Mouse (Mus musculus) lung, embryonic 15.5 days (tissue): ENCODE data around the gene Zfp219. TPM values are rescaled to one million over a fixed set of nuclear protein-coding genes. Genes with fewer than 3 reads are reported as not detected.

Experiments
- ATAC-seq: fragments of 200-750 bp; cut with Nextera tagmentation; 2 replicates; pipeline ENCODE4 v1.8.0; 2017; ENCODE audit warnings: moderate number of reproducible peaks, borderline replicate concordance; ENCODE audit not compliant: low FRiP score, low TSS enrichment; ENCODE audit errors: extremely low read depth
- H3K27ac ChIP-seq: fragments of 300-500 bp; sonication (generic); 2 replicates; pipeline ENCODE4 v1.5.1; 2015; ENCODE audit warnings: moderate library complexity, mild to moderate bottlenecking, inconsistent platforms
- H3K27me3 ChIP-seq: fragments of 300-500 bp; sonication (generic); 2 replicates; pipeline ENCODE4 v1.6.1; 2015; ENCODE audit warnings: inconsistent platforms
- H3K36me3 ChIP-seq: fragments of 300-500 bp; sonication (generic); 2 replicates; pipeline ENCODE4 v1.6.1; 2015; ENCODE audit warnings: inconsistent platforms
- H3K4me1 ChIP-seq: fragments of 300-500 bp; sonication (generic); 2 replicates; pipeline ENCODE4 v1.6.1; 2015; ENCODE audit warnings: inconsistent platforms
- H3K4me2 ChIP-seq: fragments of 300-500 bp; sonication (generic); 2 replicates; pipeline ENCODE4 v1.6.1; 2015; ENCODE audit warnings: inconsistent platforms, mild to moderate bottlenecking, moderate library complexity
- H3K4me3 ChIP-seq: fragments of 300-500 bp; sonication (generic); 2 replicates; pipeline ENCODE4 v1.5.1; 2015; ENCODE audit warnings: mild to moderate bottlenecking, inconsistent platforms
- H3K9ac ChIP-seq: fragments of 300-500 bp; sonication (generic); 2 replicates; pipeline ENCODE4 v1.6.1; 2015; ENCODE audit warnings: inconsistent platforms
- H3K9me3 ChIP-seq: fragments of 300-500 bp; sonication (generic); 2 replicates; pipeline ENCODE4 v1.6.1; 2016; ENCODE audit warnings: inconsistent platforms
- WGBS: fragments of 180-500 bp; shearing (Covaris S2); methylation state at CpG from one replicate; pipeline ENCODE4 v1.1.7; 2015; 5-methylcytosine and 5-hydroxymethylcytosine counted together
- polyA plus RNA-seq: library from polyadenylated mRNA; unstranded; fragments of >200 nt; fragmentation: Nextera tagmentation; extraction: Ambion mirVana; gene quantifications from 2 replicates; pipeline ENCODE4 v1.2.1, GENCODE M21; 2015

Gene Zfp219
- polyA plus RNA-seq, 1 experiment from 2014 or later: 26.3 TPM

DNA sequence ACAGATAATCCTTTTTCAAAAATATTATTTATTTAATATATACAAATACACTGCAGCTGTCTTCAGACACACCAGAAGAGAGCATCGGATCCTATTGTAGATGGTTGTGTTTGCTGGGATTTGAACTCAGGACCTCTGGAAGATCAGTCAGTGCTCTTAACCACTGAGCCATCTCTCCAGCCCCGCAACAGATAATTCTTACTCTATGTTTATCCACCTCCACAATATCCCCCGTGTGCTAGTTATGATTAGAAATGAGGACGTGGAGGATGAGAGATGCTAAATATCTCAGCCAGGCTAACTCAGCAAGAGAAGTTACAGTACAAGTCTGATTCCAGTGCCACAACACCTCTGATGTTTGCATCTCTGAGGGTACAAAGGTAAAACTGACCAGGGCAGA, 26.1 kb downstream of the Zfp219 start:
- no peak overlapping the region for H3K9ac ChIP-seq
- H3K4me2 ChIP-seq: no peak overlapping the region
- H3K9me3 ChIP-seq: no peaks in the 10 kb centered on the region
- H3K36me3 ChIP-seq: peaks cover 93% of the 10 kb centered on the region
- no peak for ATAC-seq
- WGBS: 83% methylated on average over 4 of the region's 4 CpGs
- no peak overlapping the region for H3K4me3 ChIP-seq
- H3K4me1 ChIP-seq: peaks cover 4% of the 10 kb centered on the region; the same call in 1 of the 2 replicates
- H3K27me3 ChIP-seq: no peaks in the 10 kb centered on the region
- H3K27ac ChIP-seq: no peak overlapping the region

GRCm38 (mm10) chr14:51989461-51989970, 31.0 kb downstream of the Zfp219 start:
- ATAC-seq: no peak
- Histone ChIP-seq H3K4me1 (peaks cover 17% of the 10 kb centered on the region), H3K27ac (no peak overlapping the region), H3K4me2 (no peak overlapping the region), H3K9ac (no peak overlapping the region), H3K27me3 (no peaks in the 10 kb centered on the region), H3K4me3 (no peak overlapping the region), H3K9me3 (no peaks in the 10 kb centered on the region), H3K36me3 (peaks cover 64% of the 10 kb centered on the region)
- WGBS: 72% methylated on average over 12 of the region's 12 CpGs

GRCm38 (mm10) chr14:51988731-51989130, 31.8 kb downstream of the Zfp219 start:
- ATAC-seq: no peak
- no peaks in the 10 kb centered on the region for H3K9me3 ChIP-seq
- no peak overlapping the region for H3K4me2 ChIP-seq
- peaks cover 23% of the 10 kb centered on the region for H3K4me1 ChIP-seq
- H3K27me3 ChIP-seq: no peaks in the 10 kb centered on the region
- H3K27ac ChIP-seq: no peak overlapping the region
- 80% methylated on average over 12 of the region's 12 CpGs for WGBS
- no peak overlapping the region for H3K4me3 ChIP-seq
- no peak overlapping the region for H3K9ac ChIP-seq
- peaks cover 58% of the 10 kb centered on the region for H3K36me3 ChIP-seq

- Histone ChIP-seq H3K36me3 (peaks cover 44% of the 10 kb centered on the region), H3K4me1 (peaks cover 26% of the 10 kb centered on the region), H3K9me3 (no peaks in the 10 kb centered on the region), H3K27me3 (no peaks in the 10 kb centered on the region), H3K9ac (no peak overlapping the region), H3K4me3 (no peak overlapping the region), H3K4me2 (no peak overlapping the region), H3K27ac (no peak overlapping the region)
- ATAC-seq: no peak
- 86% methylated on average over 6 of the region's 6 CpGs for WGBS
Observed at GRCm38 (mm10) chr14:51987177-51987576, 33.4 kb downstream of the Zfp219 start.

DNA sequence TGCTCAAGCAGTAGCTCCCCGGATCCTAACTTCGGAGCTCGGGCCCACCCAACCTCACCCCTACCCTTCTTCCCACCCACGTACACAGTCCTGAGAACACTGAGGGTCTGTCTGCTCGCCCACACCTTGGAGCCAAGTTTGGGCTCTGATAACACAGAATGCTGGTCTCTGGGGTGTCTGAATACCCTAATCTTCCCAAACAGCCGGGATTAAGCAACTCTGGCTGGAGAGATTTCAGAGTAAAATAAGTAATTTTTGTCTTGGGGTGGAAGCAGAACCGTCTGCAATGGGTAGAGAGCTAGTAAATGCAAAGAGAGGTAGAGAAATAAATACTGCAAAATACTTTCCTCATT, 34.4 kb downstream of the Zfp219 start:
- no peak for ATAC-seq
- Histone ChIP-seq H3K9me3 (no peaks in the 10 kb centered on the region), H3K9ac (peak overlapping the region; percentile 89), H3K36me3 (peaks cover 34% of the 10 kb centered on the region), H3K4me3 (peak overlapping the region; percentile 86), H3K4me2 (peak overlapping the region; percentile 93), H3K27me3 (no peaks in the 10 kb centered on the region), H3K27ac (peak overlapping the region; percentile 93), H3K4me1 (peaks cover 26% of the 10 kb centered on the region)
- 4% methylated on average over 7 of the region's 7 CpGs for WGBS

DNA sequence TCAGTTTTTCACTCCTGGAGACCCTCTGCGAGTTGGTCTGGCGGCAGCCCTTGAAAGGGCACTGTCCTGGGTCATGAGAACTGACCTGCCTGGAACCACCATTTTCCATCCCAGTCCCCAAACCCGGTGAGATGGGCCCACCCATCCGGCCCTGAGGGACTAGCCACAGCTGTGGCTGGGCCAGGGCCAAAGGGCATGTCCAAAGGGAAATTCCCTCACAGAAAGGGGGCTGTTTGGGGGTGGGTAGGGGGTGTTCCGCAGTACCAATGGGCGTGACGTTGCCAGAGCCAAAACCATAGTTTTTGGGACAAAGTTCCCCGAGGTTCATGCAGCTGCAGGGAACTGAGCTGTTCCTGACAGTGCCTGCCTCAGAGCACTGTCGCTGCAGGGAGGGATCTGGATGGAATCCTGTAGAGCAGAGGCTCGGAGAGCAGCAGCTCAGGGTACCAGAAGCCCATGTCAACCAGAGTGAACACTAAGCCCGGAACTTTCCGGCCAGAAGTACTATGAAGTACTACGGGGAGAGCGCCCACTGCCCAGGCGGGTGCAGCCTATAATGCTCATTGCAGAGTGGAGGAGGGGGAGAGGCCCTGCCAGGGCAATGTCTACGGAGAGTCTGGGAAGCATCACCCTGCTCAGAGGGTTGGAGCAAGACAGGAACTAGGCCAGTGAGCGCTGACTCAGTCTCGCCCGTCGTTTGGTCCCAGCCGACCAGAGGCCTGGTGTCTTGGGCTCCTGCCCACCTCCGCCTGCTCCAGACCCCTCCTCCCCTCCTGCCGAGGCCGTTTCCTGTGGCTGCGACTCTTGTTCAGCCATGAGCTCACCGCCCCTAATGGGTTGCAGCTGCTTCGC, 35.0 kb downstream of the Zfp219 start:
- Histone ChIP-seq H3K9ac (peak overlapping the region; percentile 89), H3K27me3 (no peaks in the 10 kb centered on the region), H3K9me3 (no peaks in the 10 kb centered on the region), H3K4me3 (peak overlapping the region; percentile 86), H3K4me1 (peaks cover 26% of the 10 kb centered on the region), H3K36me3 (peaks cover 28% of the 10 kb centered on the region), H3K27ac (peak overlapping the region; percentile 93), H3K4me2 (peak overlapping the region; percentile 93)
- WGBS: under 1% methylated on average over 27 of the region's 27 CpGs
- ATAC-seq: peak; percentile 82

DNA sequence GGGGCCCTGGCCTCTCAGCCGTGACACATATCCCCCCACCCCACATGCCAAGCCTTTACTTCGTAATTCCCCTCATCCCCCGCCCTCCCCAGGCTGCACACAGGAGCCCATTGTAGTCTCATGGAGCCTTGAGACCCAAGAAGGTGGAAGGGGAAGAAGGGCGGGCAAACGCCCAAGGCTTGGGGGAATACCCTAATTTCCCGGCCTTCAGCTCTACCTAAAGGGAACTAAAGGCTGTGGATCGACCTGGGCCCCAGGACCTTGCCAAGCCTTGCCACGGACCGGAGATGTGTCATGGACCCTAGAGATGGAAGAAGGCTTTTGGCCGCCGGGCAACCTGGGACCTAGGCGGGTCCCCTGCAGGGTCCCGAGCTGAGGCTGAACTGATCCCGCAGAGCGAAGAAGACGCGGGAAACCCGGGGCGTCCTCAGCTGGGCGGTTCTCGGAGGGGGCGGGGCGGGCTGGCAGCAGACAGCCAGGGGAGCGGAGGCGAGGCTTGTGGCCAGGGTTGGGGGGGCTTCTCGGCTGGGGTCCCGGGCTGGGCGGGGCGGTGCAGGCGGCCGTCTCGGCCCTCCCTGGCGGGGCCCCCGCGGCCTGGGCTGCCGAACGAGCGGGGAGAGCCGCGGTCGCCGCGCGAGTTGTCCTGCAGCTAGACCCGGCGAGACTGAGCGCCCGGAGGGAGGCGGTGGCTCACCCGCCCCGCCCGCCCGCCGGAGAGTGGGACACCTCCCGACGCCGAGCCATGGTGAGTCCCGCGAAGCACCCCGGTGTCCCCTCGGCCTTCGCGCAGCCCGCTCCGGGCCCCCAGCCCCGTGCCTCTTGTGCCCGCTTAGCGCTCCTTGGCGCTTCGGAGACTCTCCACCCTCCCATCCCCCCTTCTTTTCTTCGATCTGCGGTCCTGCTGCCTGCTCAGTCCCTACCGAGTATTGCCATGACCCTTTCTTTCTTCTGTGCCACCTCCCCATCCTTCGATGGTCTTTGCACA, 36.0 kb downstream of the Zfp219 start, which contains the start of gene Arhgef40:
TSS of gene Arhgef40 (plus strand) at position 473 of the 985 bp plus-strand sequence.
- Histone ChIP-seq H3K9ac (peak within 1 kb of the TSS; percentile 89), H3K27me3 (no peaks in the 10 kb centered on the region), H3K4me2 (peak within 1 kb of the TSS; percentile 93), H3K9me3 (no peaks in the 10 kb centered on the region), H3K4me3 (peak within 1 kb of the TSS; percentile 86), H3K36me3 (peaks cover 18% of the 10 kb centered on the region), H3K4me1 (peaks cover 26% of the 10 kb centered on the region), H3K27ac (peak within 1 kb of the TSS; percentile 93)
- ATAC-seq: peak; percentile 86
- WGBS: 0% methylated on average over 69 of the region's 74 CpGs

- WGBS: 15% methylated on average over 10 of the region's 10 CpGs
- Histone ChIP-seq H3K27me3 (no peaks in the 10 kb centered on the region), H3K4me1 (peaks cover 26% of the 10 kb centered on the region), H3K4me3 (peak overlapping the region; percentile 86), H3K4me2 (peak overlapping the region; percentile 93), H3K36me3 (peaks cover 11% of the 10 kb centered on the region), H3K9ac (peak overlapping the region; percentile 89), H3K9me3 (no peaks in the 10 kb centered on the region), H3K27ac (peak overlapping the region; percentile 93)
- no peak for ATAC-seq
Observed at GRCm38 (mm10) chr14:51983855-51984246, 36.7 kb downstream of the Zfp219 start.

- Histone ChIP-seq H3K4me1 (peaks cover 26% of the 10 kb centered on the region), H3K4me2 (peak overlapping the region; percentile 93; the same call in 1 of the 2 replicates), H3K27me3 (no peaks in the 10 kb centered on the region), H3K36me3 (peaks cover 10% of the 10 kb centered on the region), H3K27ac (no peak overlapping the region), H3K4me3 (no peak overlapping the region), H3K9me3 (no peaks in the 10 kb centered on the region), H3K9ac (no peak overlapping the region)
- 62% methylated on average over 4 of the region's 4 CpGs for WGBS
- ATAC-seq: no peak
Observed at GRCm38 (mm10) chr14:51983251-51983650, 37.3 kb downstream of the Zfp219 start.

DNA sequence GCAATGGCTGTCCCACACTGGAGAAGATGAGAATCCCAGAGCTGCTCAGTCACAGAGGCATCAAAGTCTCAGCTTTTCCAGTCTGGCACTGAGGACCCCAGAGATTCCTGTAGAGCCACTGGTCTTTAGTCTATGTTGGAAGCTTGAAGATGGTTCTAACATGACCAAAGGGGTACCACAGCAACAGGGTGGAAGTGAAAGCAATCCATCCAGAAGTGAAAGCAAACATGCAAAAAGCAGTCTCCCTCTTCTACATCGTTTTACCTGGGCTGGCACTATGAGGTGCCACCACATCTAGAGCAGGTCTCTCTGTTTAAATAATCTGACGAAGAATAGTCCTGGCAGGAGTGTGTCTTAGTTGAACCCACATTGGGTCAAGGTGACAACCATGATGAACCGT, 41.3 kb downstream of the Zfp219 start:
- WGBS: 68% methylated on average over 3 of the region's 3 CpGs
- peaks cover 8% of the 10 kb centered on the region for H3K4me1 ChIP-seq
- H3K4me2 ChIP-seq: no peak overlapping the region
- no peaks in the 10 kb centered on the region for H3K36me3 ChIP-seq
- no peak overlapping the region for H3K4me3 ChIP-seq
- H3K9me3 ChIP-seq: no peaks in the 10 kb centered on the region
- H3K27me3 ChIP-seq: no peaks in the 10 kb centered on the region
- no peak overlapping the region for H3K27ac ChIP-seq
- no peak overlapping the region for H3K9ac ChIP-seq
- no peak for ATAC-seq

DNA sequence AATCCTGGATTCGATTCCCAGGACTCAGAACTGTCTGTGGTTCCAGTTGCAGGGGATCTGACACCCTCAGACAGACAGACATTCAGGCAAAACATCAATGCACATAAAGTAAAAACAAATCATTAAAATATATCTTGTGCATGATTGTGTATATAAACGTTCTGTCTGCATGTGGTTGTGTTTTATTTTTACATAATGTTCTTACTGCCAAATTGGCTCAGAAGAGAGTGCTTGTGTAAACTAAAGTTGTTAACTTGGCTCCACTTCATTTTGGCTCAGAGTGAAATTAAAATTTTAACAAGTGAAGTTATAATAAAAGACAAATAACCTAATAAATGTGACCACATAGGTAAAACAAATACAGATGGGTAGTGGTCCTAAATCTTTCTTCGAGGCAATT, 53.1 kb downstream of the Zfp219 start:
- no peaks in the 10 kb centered on the region for H3K9me3 ChIP-seq
- no peak overlapping the region for H3K9ac ChIP-seq
- WGBS: 50% methylated on average over 3 of the region's 3 CpGs
- H3K4me2 ChIP-seq: no peak overlapping the region
- no peak overlapping the region for H3K27ac ChIP-seq
- H3K27me3 ChIP-seq: no peaks in the 10 kb centered on the region
- no peak for ATAC-seq
- no peaks in the 10 kb centered on the region for H3K36me3 ChIP-seq
- H3K4me3 ChIP-seq: no peak overlapping the region
- no peaks in the 10 kb centered on the region for H3K4me1 ChIP-seq
